Comparison of ENCODE assay signal across 8 mouse cellular contexts in genomic region chr4:86053487-86054237, GRCm38 (mm10).
DNase-seq lines count a peak whose midpoint lies in the region; ATAC-seq and TF ChIP-seq lines count a peak whose summit lies in the region.

No protein-coding gene starts in this region.

- H3K4me1 ChIP-seq in embryonic facial prominence, embryonic 14.5 days (ENCODE audit: control insufficient read depth, insufficient read depth, low read length): peaks cover 10% of the 10 kb centered on the region; the same call in 1 of the 2 replicates
- no peaks in the 10 kb centered on the region for H3K4me1 ChIP-seq in heart, embryonic 11.5 days (ENCODE audit: control insufficient read depth, insufficient read depth, low read length)
- H3K4me1 ChIP-seq in kidney, embryonic 14.5 days (ENCODE audit: control insufficient read depth, insufficient read depth, low read length): no peaks in the 10 kb centered on the region
- peaks cover 24% of the 10 kb centered on the region for H3K4me1 ChIP-seq in limb, embryonic 12.5 days (replicated peaks)
- H3K4me1 ChIP-seq in midbrain, embryonic 11.5 days (ENCODE audit: control insufficient read depth, insufficient read depth, low read length): no peaks in the 10 kb centered on the region
- H3K4me1 ChIP-seq in small intestine, adult 2 months (ENCODE audit: control insufficient read depth, insufficient read depth, insufficient read length, low read length): no peaks in the 10 kb centered on the region

- no peaks in the 10 kb centered on the region for H3K36me3 ChIP-seq in embryonic facial prominence, embryonic 14.5 days (ENCODE audit: control insufficient read depth, insufficient read depth, low read length)
- H3K36me3 ChIP-seq in heart, embryonic 11.5 days (ENCODE audit: control insufficient read depth, insufficient read depth, low read length): no peaks in the 10 kb centered on the region
- no peaks in the 10 kb centered on the region for H3K36me3 ChIP-seq in kidney, embryonic 14.5 days (ENCODE audit: control insufficient read depth, insufficient read depth, low read length)
- H3K36me3 ChIP-seq in limb, embryonic 12.5 days: no peaks in the 10 kb centered on the region
- H3K36me3 ChIP-seq in midbrain, embryonic 11.5 days (ENCODE audit: control insufficient read depth, insufficient read depth, low read length): no peaks in the 10 kb centered on the region
- no peaks in the 10 kb centered on the region for H3K36me3 ChIP-seq in small intestine, adult 2 months (ENCODE audit: control insufficient read depth, insufficient read depth, low read length)

- H3K9me3 ChIP-seq in embryonic facial prominence, embryonic 14.5 days (ENCODE audit: control insufficient read depth, low read length): no peaks in the 10 kb centered on the region
- no peaks in the 10 kb centered on the region for H3K9me3 ChIP-seq in heart, embryonic 11.5 days (replicated peaks; ENCODE audit: control insufficient read depth, low read length)
- no peaks in the 10 kb centered on the region for H3K9me3 ChIP-seq in kidney, embryonic 14.5 days (ENCODE audit: control insufficient read depth, low read length)
- H3K9me3 ChIP-seq in limb, embryonic 12.5 days: no peaks in the 10 kb centered on the region
- H3K9me3 ChIP-seq in midbrain, embryonic 11.5 days (ENCODE audit: control insufficient read depth, low read length): no peaks in the 10 kb centered on the region

- H3K9ac ChIP-seq in embryonic facial prominence, embryonic 14.5 days (ENCODE audit: low read depth, low read length): peak overlapping the region; percentile 53
- peak overlapping the region; percentile 67 for H3K9ac ChIP-seq in heart, embryonic 11.5 days (ENCODE audit: low read depth, low read length)
- peak overlapping the region; percentile 32 for H3K9ac ChIP-seq in kidney, embryonic 14.5 days (ENCODE audit: low read depth, low read length)
- peak overlapping the region; percentile 54 for H3K9ac ChIP-seq in limb, embryonic 12.5 days (replicated peaks)
- H3K9ac ChIP-seq in midbrain, embryonic 11.5 days (ENCODE audit: low read length): peak overlapping the region; percentile 36

- H3K27ac ChIP-seq in embryonic facial prominence, embryonic 14.5 days (replicated peaks; ENCODE audit: low read depth, low read length): peak overlapping the region; percentile 83
- H3K27ac ChIP-seq in heart, embryonic 11.5 days (ENCODE audit: low read depth, low read length): peak overlapping the region; percentile 82
- peak overlapping the region; percentile 39; the same call in 1 of the 2 replicates for H3K27ac ChIP-seq in kidney, embryonic 14.5 days (ENCODE audit: low read depth, low read length)
- H3K27ac ChIP-seq in limb, embryonic 12.5 days: peak overlapping the region; percentile 75
- H3K27ac ChIP-seq in midbrain, embryonic 11.5 days (ENCODE audit: low read depth, low read length): no peak overlapping the region
- no peak overlapping the region for H3K27ac ChIP-seq in small intestine, adult 2 months (ENCODE audit: insufficient read depth, low read depth, low read length)

- WGBS in embryonic facial prominence, embryonic 14.5 days: 1% methylated on average over 20 of the region's 20 CpGs
- 1% methylated on average over 20 of the region's 20 CpGs for WGBS in heart, embryonic 11.5 days (ENCODE audit: insufficient replicate concordance)
- under 1% methylated on average over 20 of the region's 20 CpGs for WGBS in kidney, embryonic 14.5 days
- under 1% methylated on average over 20 of the region's 20 CpGs for WGBS in limb, embryonic 12.5 days
- WGBS in midbrain, embryonic 11.5 days: under 1% methylated on average over 20 of the region's 20 CpGs
- 5% methylated on average over 20 of the region's 20 CpGs for WGBS in small intestine, adult 2 months

- ATAC-seq in embryonic facial prominence, embryonic 14.5 days (ENCODE audit: low read depth): peak; percentile 97
- ATAC-seq in heart, embryonic 11.5 days (replicated peaks; ENCODE audit: insufficient number of reproducible peaks, low FRiP score, low TSS enrichment): peak; percentile 91
- ATAC-seq in kidney, embryonic 14.5 days (ENCODE audit: low FRiP score, low TSS enrichment): peak; percentile 99
- peak; percentile 93 for ATAC-seq in limb, embryonic 12.5 days (ENCODE audit: insufficient number of reproducible peaks, insufficient read depth, low FRiP score, low TSS enrichment, low read depth)
- peak; percentile 99 for ATAC-seq in midbrain, embryonic 11.5 days (ENCODE audit: low FRiP score)

- no peak for TF ChIP-seq POLR2A in small intestine, adult 2 months (IDR thresholded peaks at IDR 0.05; ENCODE audit: low read depth, low read length)

- peak; percentile 81 for DNase-seq in brain, adult 2 months (ENCODE audit: low read depth, low spot score)
- DNase-seq in embryonic facial prominence, embryonic 14.5 days (ENCODE audit: low spot score): peak; percentile 96
- DNase-seq in midbrain, embryonic 11.5 days (ENCODE audit: low spot score, missing footprints): peak; percentile 95
- DNase-seq in c-Kit-positive CD71-positive TER-119-positive erythroid progenitor cells, embryonic 14.5 days (ENCODE audit: low spot score): no peak

- H3K4me2 ChIP-seq in embryonic facial prominence, embryonic 14.5 days (ENCODE audit: low read depth, low read length): peak overlapping the region; percentile 63
- H3K4me2 ChIP-seq in heart, embryonic 11.5 days: peak overlapping the region; percentile 67
- peak overlapping the region; percentile 49 for H3K4me2 ChIP-seq in kidney, embryonic 14.5 days (replicated peaks; ENCODE audit: low read depth, low read length)
- peak overlapping the region; percentile 64 for H3K4me2 ChIP-seq in limb, embryonic 12.5 days
- peak overlapping the region; percentile 57 for H3K4me2 ChIP-seq in midbrain, embryonic 11.5 days

- H3K4me3 ChIP-seq in embryonic facial prominence, embryonic 14.5 days (ENCODE audit: low read depth, low read length): peak overlapping the region; percentile 52
- peak overlapping the region; percentile 57 for H3K4me3 ChIP-seq in heart, embryonic 11.5 days (ENCODE audit: low read depth, low read length)
- peak overlapping the region; percentile 39 for H3K4me3 ChIP-seq in kidney, embryonic 14.5 days (ENCODE audit: low read length)
- H3K4me3 ChIP-seq in limb, embryonic 12.5 days (replicated peaks): peak overlapping the region; percentile 48
- H3K4me3 ChIP-seq in midbrain, embryonic 11.5 days (ENCODE audit: low read depth, low read length): peak overlapping the region; percentile 29
- peak overlapping the region; percentile 42 for H3K4me3 ChIP-seq in small intestine, adult 2 months (ENCODE audit: low read depth, low read length)

- H3K27me3 ChIP-seq in embryonic facial prominence, embryonic 14.5 days (replicated peaks; ENCODE audit: control insufficient read depth, insufficient read depth, low read length): no peaks in the 10 kb centered on the region
- H3K27me3 ChIP-seq in heart, embryonic 11.5 days (ENCODE audit: control insufficient read depth, insufficient read depth, low read length): no peaks in the 10 kb centered on the region
- H3K27me3 ChIP-seq in kidney, embryonic 14.5 days (ENCODE audit: control insufficient read depth, insufficient read depth, low read length): no peaks in the 10 kb centered on the region
- no peaks in the 10 kb centered on the region for H3K27me3 ChIP-seq in limb, embryonic 12.5 days
- no peaks in the 10 kb centered on the region for H3K27me3 ChIP-seq in midbrain, embryonic 11.5 days (ENCODE audit: control insufficient read depth, insufficient read depth, low read length)
- no peaks in the 10 kb centered on the region for H3K27me3 ChIP-seq in small intestine, adult 2 months (ENCODE audit: control insufficient read depth, insufficient read depth, low read length)

- no peak for TF ChIP-seq CTCF in small intestine, adult 2 months (IDR thresholded peaks at IDR 0.05; ENCODE audit: extremely low read depth, insufficient read length, insufficient replicate concordance, low read depth, low read length)

Comparison
In these comparisons a context has a peak if more than half of its experiments do, and no peak if none do; other contexts are left out.
1. H3K27ac ChIP-seq: peak in embryonic facial prominence, embryonic 14.5 days (single experiment), heart, embryonic 11.5 days (single experiment), kidney, embryonic 14.5 days (single experiment) and limb, embryonic 12.5 days (single experiment); none in midbrain, embryonic 11.5 days (single experiment) and small intestine, adult 2 months (single experiment).
2. Peak in every context shown above with its lines, with median percentiles within 50 percentile points of each other: ATAC-seq, H3K4me2 ChIP-seq, H3K4me3 ChIP-seq and H3K9ac ChIP-seq.